Mouse (Mus musculus): ENCODE measurements around the gene Hip1. TPM values are rescaled to one million over a fixed set of nuclear protein-coding genes. Genes with fewer than 3 reads are reported as not detected.
A peak's percentile ranks its signal among the peaks of the same experiment; 100 is the strongest.

Gene Hip1
- polyA plus RNA-seq, 1 experiment from 2014 or later, result 5.9 TPM

DNA sequence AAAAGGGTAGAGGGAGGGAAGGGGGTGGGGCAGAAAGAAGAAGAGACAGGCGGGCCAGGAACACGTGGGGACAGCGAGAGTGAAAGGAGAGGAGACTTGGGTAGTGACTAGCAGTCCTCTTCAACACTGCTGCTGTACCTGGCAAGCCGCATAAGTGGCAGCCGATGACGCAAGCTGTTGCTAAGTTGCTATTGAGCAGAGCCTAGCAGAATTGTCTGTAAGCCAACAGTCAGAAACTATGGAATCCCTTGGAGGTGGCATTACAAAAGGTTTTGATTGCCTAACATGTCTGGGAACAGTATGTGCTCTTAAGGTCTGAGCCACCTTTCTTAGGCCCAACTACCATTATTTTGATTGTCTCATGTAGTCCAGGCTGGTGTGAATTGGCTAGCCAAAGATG lies 176.6 kb downstream of the Hip1 start:
- Histone ChIP-seq H3K4me2 (replicated peaks; ENCODE audit: low read depth) (no peak overlapping the region), H3K27me3 (replicated peaks; ENCODE audit: control insufficient read depth, insufficient read depth, low read length) (no peaks in the 10 kb centered on the region), H3K4me1 (replicated peaks; ENCODE audit: control insufficient read depth, insufficient read depth, low read length) (peaks cover 4% of the 10 kb centered on the region; the same call in 1 of the 2 replicates), H3K9ac (ENCODE audit: low read depth, low read length) (no peak overlapping the region), H3K4me3 (ENCODE audit: low read depth, low read length) (no peak overlapping the region), H3K27ac (ENCODE audit: low read depth, low read length) (no peak overlapping the region), H3K9me3 (ENCODE audit: control insufficient read depth) (no peaks in the 10 kb centered on the region), H3K36me3 (ENCODE audit: control insufficient read depth, insufficient read depth) (peaks cover 12% of the 10 kb centered on the region; the same call in 1 of the 2 replicates)
- 83% methylated on average over 6 of the region's 6 CpGs for WGBS
- TF ChIP-seq CTCF (IDR thresholded peaks at IDR 0.05; ENCODE audit: low read depth), result no peak
- ATAC-seq, result no peak

DNA sequence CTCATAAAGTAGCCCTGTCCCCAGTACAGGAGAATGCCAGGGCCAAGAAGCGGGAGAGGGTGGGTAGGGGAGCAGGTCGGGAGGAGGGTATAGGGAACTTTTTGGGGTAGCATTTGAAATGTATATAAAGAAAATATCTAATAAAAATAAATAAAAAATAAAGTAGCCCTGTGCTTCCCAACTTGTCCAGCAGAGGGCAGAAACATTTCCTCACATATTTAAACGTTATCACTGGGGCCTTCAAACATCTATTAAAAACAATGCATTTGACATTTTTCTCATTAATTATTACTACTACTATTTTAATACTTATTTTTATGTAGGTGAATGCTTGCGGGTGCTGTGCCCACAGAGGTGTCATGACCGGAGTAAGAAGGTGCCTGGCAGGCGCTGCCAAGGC lies 177.1 kb downstream of the Hip1 start:
- Histone ChIP-seq H3K4me2 (replicated peaks; ENCODE audit: low read depth) (no peak overlapping the region), H3K27me3 (replicated peaks; ENCODE audit: control insufficient read depth, insufficient read depth, low read length) (no peaks in the 10 kb centered on the region), H3K27ac (ENCODE audit: low read depth, low read length) (no peak overlapping the region), H3K4me3 (ENCODE audit: low read depth, low read length) (no peak overlapping the region), H3K36me3 (ENCODE audit: control insufficient read depth, insufficient read depth) (peaks cover 10% of the 10 kb centered on the region; the same call in 1 of the 2 replicates), H3K9ac (ENCODE audit: low read depth, low read length) (no peak overlapping the region), H3K4me1 (replicated peaks; ENCODE audit: control insufficient read depth, insufficient read depth, low read length) (peaks cover 4% of the 10 kb centered on the region; the same call in 1 of the 2 replicates), H3K9me3 (ENCODE audit: control insufficient read depth) (no peaks in the 10 kb centered on the region)
- ATAC-seq, result no peak
- WGBS, result 52% methylated on average over 6 of the region's 6 CpGs
- TF ChIP-seq CTCF (IDR thresholded peaks at IDR 0.05; ENCODE audit: low read depth), result peak; percentile 56

DNA sequence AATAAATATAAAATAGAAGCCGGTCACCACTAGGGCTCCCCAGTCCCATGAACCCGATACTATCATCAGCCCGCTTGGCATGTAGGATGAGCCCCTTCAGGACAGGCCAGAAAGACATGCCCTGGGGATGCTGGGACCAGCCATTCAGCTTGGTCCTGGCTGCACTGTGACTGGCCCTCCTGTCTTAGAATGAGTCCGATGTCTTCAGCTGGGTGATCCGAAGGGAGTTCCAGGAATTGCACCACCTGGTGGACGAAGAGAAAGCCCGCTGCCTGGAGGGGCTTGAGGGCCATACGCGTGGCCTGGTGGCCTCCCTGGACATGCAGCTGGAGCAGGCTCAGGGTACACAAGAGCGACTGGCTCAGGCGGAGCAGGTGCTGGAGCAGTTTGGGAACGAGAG lies 181.4 kb downstream of the Hip1 start:
- H3K4me2 ChIP-seq (replicated peaks; ENCODE audit: low read depth), result no peak overlapping the region
- no peaks in the 10 kb centered on the region for H3K27me3 ChIP-seq (replicated peaks; ENCODE audit: control insufficient read depth, insufficient read depth, low read length)
- no peak overlapping the region for H3K27ac ChIP-seq (ENCODE audit: low read depth, low read length)
- peak; percentile 80 for TF ChIP-seq CTCF (IDR thresholded peaks at IDR 0.05; ENCODE audit: low read depth)
- no peak overlapping the region for H3K4me3 ChIP-seq (ENCODE audit: low read depth, low read length)
- H3K9ac ChIP-seq (ENCODE audit: low read depth, low read length), result no peak overlapping the region
- no peaks in the 10 kb centered on the region for H3K4me1 ChIP-seq (replicated peaks; ENCODE audit: control insufficient read depth, insufficient read depth, low read length)
- 29% methylated on average over 12 of the region's 12 CpGs for WGBS
- no peak for ATAC-seq
- no peaks in the 10 kb centered on the region for H3K9me3 ChIP-seq (ENCODE audit: control insufficient read depth)
- H3K36me3 ChIP-seq (ENCODE audit: control insufficient read depth, insufficient read depth), result no peaks in the 10 kb centered on the region

DNA sequence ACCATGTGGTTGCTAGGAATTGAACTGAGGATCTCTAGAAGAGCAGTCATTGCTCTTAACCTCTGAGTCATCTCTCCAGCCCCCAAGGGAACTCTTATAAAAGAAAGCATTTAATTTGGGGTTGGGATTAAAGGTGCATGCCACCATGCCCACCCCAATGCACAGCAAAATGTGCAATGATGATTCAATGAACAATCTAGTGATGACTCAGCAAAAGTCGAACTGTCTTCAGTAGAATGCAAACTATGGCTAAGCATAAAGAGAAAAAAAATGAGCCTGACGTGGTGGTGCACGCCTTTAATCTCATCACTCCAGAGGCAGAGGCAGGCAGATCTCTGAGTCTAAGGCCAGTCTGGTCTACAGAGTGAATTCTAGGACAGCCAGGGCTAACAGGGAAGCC lies 182.3 kb downstream of the Hip1 start:
- ATAC-seq, result no peak
- no peaks in the 10 kb centered on the region for H3K27me3 ChIP-seq (replicated peaks; ENCODE audit: control insufficient read depth, insufficient read depth, low read length)
- H3K9ac ChIP-seq (ENCODE audit: low read depth, low read length), result no peak overlapping the region
- H3K4me1 ChIP-seq (replicated peaks; ENCODE audit: control insufficient read depth, insufficient read depth, low read length), result no peaks in the 10 kb centered on the region
- H3K36me3 ChIP-seq (ENCODE audit: control insufficient read depth, insufficient read depth), result no peaks in the 10 kb centered on the region
- no peak overlapping the region for H3K4me2 ChIP-seq (replicated peaks; ENCODE audit: low read depth)
- TF ChIP-seq CTCF (IDR thresholded peaks at IDR 0.05; ENCODE audit: low read depth), result no peak
- no peaks in the 10 kb centered on the region for H3K9me3 ChIP-seq (ENCODE audit: control insufficient read depth)
- 78% methylated on average over 3 of the region's 3 CpGs for WGBS
- H3K4me3 ChIP-seq (ENCODE audit: low read depth, low read length), result no peak overlapping the region
- no peak overlapping the region for H3K27ac ChIP-seq (ENCODE audit: low read depth, low read length)

DNA sequence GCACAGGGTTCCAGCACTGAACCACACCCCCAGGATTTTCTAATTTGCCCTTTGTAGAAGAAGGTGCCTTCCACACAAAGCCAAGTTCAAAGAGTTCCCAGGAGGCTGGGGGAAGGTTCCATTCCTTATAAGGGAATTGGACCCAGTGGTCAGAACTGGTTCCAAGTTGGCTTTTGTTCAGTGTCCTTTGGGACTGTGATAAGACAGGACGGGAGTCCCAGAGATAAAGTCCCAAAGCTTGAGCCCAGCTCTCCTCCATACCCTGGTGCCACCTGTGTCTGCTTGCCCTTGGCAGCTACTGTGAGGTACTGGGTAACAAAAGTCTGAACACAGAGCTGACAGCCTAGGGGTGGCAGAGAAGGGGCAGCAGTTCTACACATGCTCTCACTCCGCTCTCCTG lies 185.1 kb downstream of the Hip1 start:
- H3K27ac ChIP-seq (ENCODE audit: low read depth, low read length), result no peak overlapping the region

DNA sequence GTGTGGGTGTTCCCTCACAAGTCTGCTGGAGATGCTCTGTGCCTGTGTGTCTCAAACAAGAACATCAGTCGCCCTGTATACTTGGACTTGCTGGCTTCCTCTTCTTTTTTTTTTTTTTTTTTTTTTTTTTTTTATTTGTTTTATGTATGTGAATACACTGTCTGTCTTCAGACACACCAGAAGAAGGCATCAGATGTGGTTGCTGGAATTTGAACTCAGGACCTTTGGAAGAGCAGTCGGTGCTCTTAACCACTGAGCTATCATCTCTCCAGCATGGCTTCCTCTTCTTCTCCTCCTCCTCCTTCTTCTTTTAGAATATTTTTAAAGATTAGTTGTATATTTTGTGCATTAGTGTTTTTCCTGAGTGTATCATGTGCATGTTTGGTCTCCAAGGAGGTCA lies 187.4 kb downstream of the Hip1 start:
- H3K36me3 ChIP-seq (ENCODE audit: control insufficient read depth, insufficient read depth), result no peaks in the 10 kb centered on the region
- no peak overlapping the region for H3K4me2 ChIP-seq (replicated peaks; ENCODE audit: low read depth)
- no peaks in the 10 kb centered on the region for H3K9me3 ChIP-seq (ENCODE audit: control insufficient read depth)
- no peaks in the 10 kb centered on the region for H3K4me1 ChIP-seq (replicated peaks; ENCODE audit: control insufficient read depth, insufficient read depth, low read length)
- ATAC-seq, result no peak
- no peak for TF ChIP-seq CTCF (IDR thresholded peaks at IDR 0.05; ENCODE audit: low read depth)
- WGBS, result 82% methylated on average over 2 of the region's 2 CpGs
- no peak overlapping the region for H3K9ac ChIP-seq (ENCODE audit: low read depth, low read length)
- H3K27ac ChIP-seq (ENCODE audit: low read depth, low read length), result no peak overlapping the region
- no peaks in the 10 kb centered on the region for H3K27me3 ChIP-seq (replicated peaks; ENCODE audit: control insufficient read depth, insufficient read depth, low read length)
- no peak overlapping the region for H3K4me3 ChIP-seq (ENCODE audit: low read depth, low read length)

More for the DNA sequence above, 185.1 kb downstream of the Hip1 start:
- Histone ChIP-seq H3K9me3 (ENCODE audit: control insufficient read depth) (no peaks in the 10 kb centered on the region), H3K4me3 (ENCODE audit: low read depth, low read length) (no peak overlapping the region), H3K27me3 (replicated peaks; ENCODE audit: control insufficient read depth, insufficient read depth, low read length) (no peaks in the 10 kb centered on the region), H3K4me1 (replicated peaks; ENCODE audit: control insufficient read depth, insufficient read depth, low read length) (no peaks in the 10 kb centered on the region), H3K9ac (ENCODE audit: low read depth, low read length) (no peak overlapping the region), H3K4me2 (replicated peaks; ENCODE audit: low read depth) (no peak overlapping the region), H3K36me3 (ENCODE audit: control insufficient read depth, insufficient read depth) (no peaks in the 10 kb centered on the region)
- WGBS, result 75% methylated on average over 2 of the region's 2 CpGs
- no peak for TF ChIP-seq CTCF (IDR thresholded peaks at IDR 0.05; ENCODE audit: low read depth)
- ATAC-seq, result no peak

Small RNAs within 50 kb of the gene (microRNA-seq; reads per million reads assigned to microRNA genes)
- gene Mir7033, result not detected

Other genes with a start within 250 kb of the Hip1 start
- 0.12 and 0.34 TPM in 2 replicates for gene Fkbp6, start 195.1 kb downstream of the Hip1 start, polyA plus RNA-seq (2015; fragmentation: Nextera tagmentation; extraction: Ambion mirVana)
- gene Trim50, start 191.8 kb downstream of the Hip1 start, polyA plus RNA-seq (2015; fragmentation: Nextera tagmentation; extraction: Ambion mirVana), result 0.24 and 0.30 TPM in 2 replicates
- 9.8 and 12.0 TPM in 2 replicates for gene Nsun5, start 175.2 kb downstream of the Hip1 start, polyA plus RNA-seq (2015; fragmentation: Nextera tagmentation; extraction: Ambion mirVana)
- 5.2 and 5.3 TPM in 2 replicates for gene Pom121, start 150.6 kb downstream of the Hip1 start, polyA plus RNA-seq (2015; fragmentation: Nextera tagmentation; extraction: Ambion mirVana)
- gene Ccl26, start 18.4 kb upstream of the Hip1 start, polyA plus RNA-seq (2015; fragmentation: Nextera tagmentation; extraction: Ambion mirVana), result not detected in 2 replicates
- 52.0 and 58.3 TPM in 2 replicates for gene Ccl24, start 27.9 kb upstream of the Hip1 start, polyA plus RNA-seq (2015; fragmentation: Nextera tagmentation; extraction: Ambion mirVana)
- 27.9 and 28.5 TPM in 2 replicates for gene Rhbdd2, start 87.5 kb upstream of the Hip1 start, polyA plus RNA-seq (2015; fragmentation: Nextera tagmentation; extraction: Ambion mirVana)
- 82.3 and 91.7 TPM in 2 replicates for gene Por, start 124.9 kb upstream of the Hip1 start, polyA plus RNA-seq (2015; fragmentation: Nextera tagmentation; extraction: Ambion mirVana)
- gene Tmem120a, start 199.3 kb upstream of the Hip1 start, polyA plus RNA-seq (2015; fragmentation: Nextera tagmentation; extraction: Ambion mirVana), result 127 and 132 TPM in 2 replicates
- 0.21 and 0.27 TPM in 2 replicates for gene Styxl1, start 233.3 kb upstream of the Hip1 start, polyA plus RNA-seq (2015; fragmentation: Nextera tagmentation; extraction: Ambion mirVana)
- 798 and 872 TPM in 2 replicates for gene Mdh2, start 233.4 kb upstream of the Hip1 start, polyA plus RNA-seq (2015; fragmentation: Nextera tagmentation; extraction: Ambion mirVana)

Measured in intestine, postnatal 0 days (tissue).